Mouse (Mus musculus) megakaryocyte, embryonic 14.5 days (primary cell): ENCODE measurements around the gene Olfr689.
"Not testable (repeated sequence)": the region's sequence is repeated elsewhere in the genome, so short reads cannot be mapped to it uniquely, and the experiment has no call there.

Experiments
- FLI1 ChIP-seq: IDR thresholded peaks from 2 replicates; pipeline ENCODE4 v1.6.1; 2012; ENCODE audit warnings: low read length, inconsistent platforms, mixed read lengths
- GATA1 ChIP-seq: IDR thresholded peaks from 3 replicates; pipeline ENCODE4 v1.6.1; 2012; ENCODE audit warnings: mixed read lengths, low read length, inconsistent platforms, borderline replicate concordance

DNA sequence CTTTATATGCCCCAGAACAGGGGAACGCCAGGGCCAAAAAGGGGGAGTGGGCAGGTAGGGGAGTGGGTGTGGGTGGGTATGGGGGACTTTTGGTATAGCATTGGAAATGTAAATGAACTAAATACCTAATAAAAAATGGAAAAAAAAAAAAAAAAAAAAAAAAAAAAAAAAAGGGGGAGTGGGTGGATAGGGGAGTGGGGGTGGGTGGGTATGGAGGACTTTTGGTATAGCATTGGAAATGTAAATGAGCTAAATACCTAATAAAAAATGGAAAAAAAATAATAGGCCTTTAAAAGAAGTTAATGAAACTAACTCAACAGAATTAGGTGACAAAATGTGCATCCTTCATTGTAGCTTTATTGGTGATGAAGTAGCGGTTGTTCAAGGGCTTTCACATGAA is 45.5 kb downstream of the Olfr689 start:
- not testable (repeated sequence) for TF ChIP-seq FLI1, GATA1
